Mouse (Mus musculus): ENCODE measurements around the gene Qrich2. TPM values are rescaled to one million over a fixed set of nuclear protein-coding genes. Genes with fewer than 3 reads are reported as not detected.
A peak's percentile ranks its signal among the peaks of the same experiment; 100 is the strongest.

Qrich2 gene
- not detected in 2 replicates for polyA plus RNA-seq (2011; ENCODE audit: insufficient read depth, insufficient read length, low replicate concordance, missing spikeins)

DNA sequence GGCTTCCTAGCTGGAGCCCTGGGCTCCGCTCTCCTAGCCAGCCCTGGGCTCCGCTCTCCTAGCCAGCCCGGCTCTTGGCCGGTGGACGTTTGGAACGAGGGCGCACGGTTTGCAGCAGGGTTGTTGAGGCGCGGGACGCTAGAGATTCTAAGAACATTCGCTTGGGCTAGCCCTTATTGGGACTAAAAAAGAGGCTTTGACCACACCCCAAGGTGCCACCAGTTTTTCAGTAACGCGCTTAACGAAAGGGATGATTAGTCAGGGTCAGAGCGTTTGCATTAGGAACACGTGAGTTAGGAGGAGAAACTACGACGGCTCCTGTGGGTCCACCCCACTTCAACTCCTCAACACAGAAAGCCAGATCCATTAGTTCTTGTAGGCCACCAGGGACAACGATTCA, at the start of gene Qrich2:
TSS of gene Qrich2 (minus strand) at position 101 of the 400 bp plus-strand sequence.
- 70% methylated on average over 20 of the region's 20 CpGs for WGBS
- no peak for TF ChIP-seq POLR2A (IDR thresholded peaks at IDR 0.05; ENCODE audit: borderline replicate concordance, control insufficient read depth, low read depth, low read length)
- no peak for TF ChIP-seq CTCF (IDR thresholded peaks at IDR 0.05; ENCODE audit: control insufficient read depth, insufficient read depth, low read length)
- Histone ChIP-seq H3K4me3 (replicated peaks; ENCODE audit: control insufficient read depth, low read depth, low read length) (no peak within 1 kb of the TSS), H3K4me1 (ENCODE audit: control insufficient read depth, insufficient read depth, low read length) (no peaks in the 10 kb centered on the region), H3K27ac (ENCODE audit: control insufficient read depth, insufficient read depth, low read depth, low read length, poor library complexity) (no peak within 1 kb of the TSS)

DNA sequence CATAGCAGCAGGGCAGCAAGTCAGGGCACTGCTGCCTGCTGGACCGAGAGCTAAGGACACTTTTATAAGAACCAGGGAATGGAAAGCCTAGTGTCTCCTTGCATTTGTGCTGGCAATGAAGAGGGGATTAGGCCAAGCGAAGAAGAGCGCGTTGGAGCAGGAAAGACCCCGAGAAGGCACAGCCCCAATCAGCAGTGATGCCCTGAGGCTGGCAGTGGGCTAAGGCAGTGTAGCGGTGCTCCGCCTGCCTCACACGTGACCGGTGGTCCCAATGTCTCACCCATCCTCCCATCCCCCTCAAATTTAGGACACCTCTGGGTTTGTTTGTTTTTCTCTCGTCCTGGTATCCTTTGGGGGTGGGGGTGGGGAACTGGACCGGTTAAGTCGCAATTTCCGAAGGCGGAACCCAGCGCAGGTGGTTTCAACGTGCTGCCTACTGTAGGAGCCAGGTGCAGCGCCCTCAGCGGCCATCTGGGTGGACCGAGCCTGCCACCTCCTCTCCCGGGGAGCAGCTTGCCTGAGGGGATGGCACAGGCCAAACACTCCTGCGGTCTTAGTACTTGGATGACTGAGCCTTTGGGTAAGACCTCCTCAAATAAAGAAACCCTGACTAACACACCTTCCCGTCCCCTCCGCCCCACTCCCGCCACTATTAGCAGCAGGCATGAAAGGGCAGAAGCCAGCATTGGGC, 49.4 kb upstream of the Qrich2 start:
- TF ChIP-seq POLR2A (IDR thresholded peaks at IDR 0.05; ENCODE audit: borderline replicate concordance, control insufficient read depth, low read depth, low read length) (no peak), CTCF (IDR thresholded peaks at IDR 0.05; ENCODE audit: control insufficient read depth, insufficient read depth, low read length) (no peak)
- no peaks in the 10 kb centered on the region for H3K4me1 ChIP-seq (ENCODE audit: control insufficient read depth, insufficient read depth, low read length)
- 44% methylated on average over 24 of the region's 24 CpGs for WGBS
- H3K27ac ChIP-seq (ENCODE audit: control insufficient read depth, insufficient read depth, low read depth, low read length, poor library complexity) = no peak overlapping the region
- H3K4me3 ChIP-seq (replicated peaks; ENCODE audit: control insufficient read depth, low read depth, low read length) = no peak overlapping the region

GRCm38 (mm10) chr11:116513531-116514038, 47.5 kb upstream of the Qrich2 start:
- no peak for TF ChIP-seq POLR2A (IDR thresholded peaks at IDR 0.05; ENCODE audit: borderline replicate concordance, control insufficient read depth, low read depth, low read length)
- TF ChIP-seq CTCF (IDR thresholded peaks at IDR 0.05; ENCODE audit: control insufficient read depth, insufficient read depth, low read length) = no peak
- H3K4me3 ChIP-seq (replicated peaks; ENCODE audit: control insufficient read depth, low read depth, low read length) = no peak overlapping the region
- H3K27ac ChIP-seq (ENCODE audit: control insufficient read depth, insufficient read depth, low read depth, low read length, poor library complexity) = no peak overlapping the region
- 81% methylated on average over 4 of the region's 4 CpGs for WGBS
- no peaks in the 10 kb centered on the region for H3K4me1 ChIP-seq (ENCODE audit: control insufficient read depth, insufficient read depth, low read length)

- Histone ChIP-seq H3K27ac (ENCODE audit: control insufficient read depth, insufficient read depth, low read depth, low read length, poor library complexity) (no peak overlapping the region), H3K4me1 (ENCODE audit: control insufficient read depth, insufficient read depth, low read length) (no peaks in the 10 kb centered on the region), H3K4me3 (replicated peaks; ENCODE audit: control insufficient read depth, low read depth, low read length) (no peak overlapping the region)
- 83% methylated on average over 6 of the region's 6 CpGs for WGBS
- TF ChIP-seq CTCF (IDR thresholded peaks at IDR 0.05; ENCODE audit: control insufficient read depth, insufficient read depth, low read length) (no peak), POLR2A (IDR thresholded peaks at IDR 0.05; ENCODE audit: borderline replicate concordance, control insufficient read depth, low read depth, low read length) (no peak)
These were observed 46.9 kb upstream of the Qrich2 start for GRCm38 (mm10) chr11:116512987-116513386.

GRCm38 (mm10) chr11:116512154-116512553, 46.1 kb upstream of the Qrich2 start:
- no peak overlapping the region for H3K4me3 ChIP-seq (replicated peaks; ENCODE audit: control insufficient read depth, low read depth, low read length)
- H3K27ac ChIP-seq (ENCODE audit: control insufficient read depth, insufficient read depth, low read depth, low read length, poor library complexity) = no peak overlapping the region
- no peaks in the 10 kb centered on the region for H3K4me1 ChIP-seq (ENCODE audit: control insufficient read depth, insufficient read depth, low read length)
- TF ChIP-seq CTCF (IDR thresholded peaks at IDR 0.05; ENCODE audit: control insufficient read depth, insufficient read depth, low read length) (no peak), POLR2A (IDR thresholded peaks at IDR 0.05; ENCODE audit: borderline replicate concordance, control insufficient read depth, low read depth, low read length) (no peak)
- WGBS = 91% methylated on average over 7 of the region's 7 CpGs

DNA sequence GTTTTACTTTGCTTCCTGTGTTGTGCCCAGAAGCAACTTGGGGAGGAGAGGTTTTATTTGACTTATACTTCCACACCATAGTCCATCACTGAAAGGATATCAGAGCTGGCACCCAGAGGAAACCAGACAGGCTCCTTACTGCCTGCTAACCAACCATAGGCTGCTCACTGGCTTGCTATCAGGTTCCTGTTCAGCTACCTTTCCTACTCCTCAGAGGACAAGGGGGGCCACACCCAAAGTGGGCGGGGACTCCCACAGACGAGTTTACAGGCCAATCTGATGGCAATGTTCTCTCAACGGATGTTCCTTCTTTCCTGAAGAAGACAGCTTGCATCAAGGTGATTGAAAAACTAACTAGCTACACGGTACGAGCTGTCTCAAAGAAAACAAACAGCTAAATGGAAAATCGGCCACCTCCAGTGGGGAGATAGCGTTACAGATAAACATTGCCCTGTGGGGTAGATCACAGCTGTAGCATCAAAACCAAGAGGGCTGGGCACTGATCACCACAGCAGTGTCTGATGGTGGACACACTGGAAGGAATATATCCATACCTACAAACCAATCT, 45.3 kb upstream of the Qrich2 start:
- no peak overlapping the region for H3K27ac ChIP-seq (ENCODE audit: control insufficient read depth, insufficient read depth, low read depth, low read length, poor library complexity)
- TF ChIP-seq POLR2A (IDR thresholded peaks at IDR 0.05; ENCODE audit: borderline replicate concordance, control insufficient read depth, low read depth, low read length) (no peak), CTCF (IDR thresholded peaks at IDR 0.05; ENCODE audit: control insufficient read depth, insufficient read depth, low read length) (no peak)

GRCm38 (mm10) chr11:116508689-116509088, 42.6 kb upstream of the Qrich2 start:
- WGBS = 76% methylated on average over 2 of the region's 2 CpGs
- peaks cover 5% of the 10 kb centered on the region for H3K4me1 ChIP-seq (ENCODE audit: control insufficient read depth, insufficient read depth, low read length)

More for the DNA sequence above, 45.3 kb upstream of the Qrich2 start:
- 54% methylated on average over 7 of the region's 7 CpGs for WGBS
- no peak overlapping the region for H3K4me3 ChIP-seq (replicated peaks; ENCODE audit: control insufficient read depth, low read depth, low read length)
- no peaks in the 10 kb centered on the region for H3K4me1 ChIP-seq (ENCODE audit: control insufficient read depth, insufficient read depth, low read length)

GRCm38 (mm10) chr11:116506151-116506875, 40.3 kb upstream of the Qrich2 start:
- Histone ChIP-seq H3K27ac (ENCODE audit: control insufficient read depth, insufficient read depth, low read depth, low read length, poor library complexity) (peak overlapping the region; percentile 65), H3K4me1 (ENCODE audit: control insufficient read depth, insufficient read depth, low read length) (peaks cover 5% of the 10 kb centered on the region)
- whole genome bisulfite sequencing = 62% methylated on average over 17 of the region's 17 CpGs

More at GRCm38 (mm10) chr11:116508689-116509088, 42.6 kb upstream of the Qrich2 start:
- Histone ChIP-seq H3K4me3 (replicated peaks; ENCODE audit: control insufficient read depth, low read depth, low read length) (no peak overlapping the region), H3K27ac (ENCODE audit: control insufficient read depth, insufficient read depth, low read depth, low read length, poor library complexity) (no peak overlapping the region)
- TF ChIP-seq CTCF (IDR thresholded peaks at IDR 0.05; ENCODE audit: control insufficient read depth, insufficient read depth, low read length) (no peak), POLR2A (IDR thresholded peaks at IDR 0.05; ENCODE audit: borderline replicate concordance, control insufficient read depth, low read depth, low read length) (no peak)

More at GRCm38 (mm10) chr11:116506151-116506875, 40.3 kb upstream of the Qrich2 start:
- no peak overlapping the region for H3K4me3 ChIP-seq (replicated peaks; ENCODE audit: control insufficient read depth, low read depth, low read length)
- TF ChIP-seq CTCF (IDR thresholded peaks at IDR 0.05; ENCODE audit: control insufficient read depth, insufficient read depth, low read length) = no peak
- TF ChIP-seq POLR2A (IDR thresholded peaks at IDR 0.05; ENCODE audit: borderline replicate concordance, control insufficient read depth, low read depth, low read length) = no peak

All from bone marrow, adult 2 months (tissue).